Mouse (Mus musculus): Measurements from ENCODE around the gene Srp72.
A peak's percentile ranks its signal among the peaks of the same experiment; 100 is the strongest.

Gene Srp72

GRCm38 (mm10) chr5:76974554-76975285 lies at the start of gene Srp72:
Gene Srp72, plus strand, starts transcription at chr5:76974683.
- DNase-seq (ENCODE audit: low spot score): peak; percentile 89

DNA sequence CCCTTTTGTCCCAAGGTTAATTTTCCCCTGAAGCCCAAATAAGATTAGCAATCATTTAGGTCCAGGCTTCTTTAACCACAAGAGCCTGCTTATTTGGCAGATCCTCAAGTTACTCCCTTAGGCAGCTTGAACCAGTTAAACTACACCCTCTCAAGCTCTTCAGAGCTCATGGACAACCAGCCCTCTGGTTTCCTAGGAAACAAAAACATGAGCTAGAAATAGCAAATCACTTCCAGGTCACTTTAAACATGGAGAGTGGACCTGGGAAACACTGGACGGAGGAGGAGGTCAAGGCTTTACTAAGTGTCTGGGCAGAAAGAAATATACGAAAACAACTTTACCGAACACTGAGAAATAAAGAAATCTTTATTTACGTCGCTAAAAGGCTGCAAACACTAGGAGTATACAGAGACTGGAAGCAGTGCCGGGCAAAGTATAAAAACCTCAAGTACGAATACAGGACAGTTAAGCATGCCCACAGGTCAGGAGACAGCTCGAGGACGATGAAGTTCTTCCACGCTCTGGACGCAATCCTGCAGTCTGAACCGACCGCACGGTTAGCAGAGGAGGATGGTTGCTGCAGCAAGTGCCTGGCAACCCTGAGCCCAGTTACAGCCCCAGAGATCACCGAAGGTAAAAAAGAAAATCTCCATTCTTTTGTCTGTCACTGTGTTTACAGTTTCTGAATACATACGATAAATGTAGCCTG lies 46.2 kb upstream of the Srp72 start:
- peak; percentile 36 for DNase-seq (ENCODE audit: low spot score)

GRCm38 (mm10) chr5:76929180-76929877 lies 45.2 kb upstream of the Srp72 start:
- DNase-seq (ENCODE audit: low spot score): peak; percentile 32

DNA sequence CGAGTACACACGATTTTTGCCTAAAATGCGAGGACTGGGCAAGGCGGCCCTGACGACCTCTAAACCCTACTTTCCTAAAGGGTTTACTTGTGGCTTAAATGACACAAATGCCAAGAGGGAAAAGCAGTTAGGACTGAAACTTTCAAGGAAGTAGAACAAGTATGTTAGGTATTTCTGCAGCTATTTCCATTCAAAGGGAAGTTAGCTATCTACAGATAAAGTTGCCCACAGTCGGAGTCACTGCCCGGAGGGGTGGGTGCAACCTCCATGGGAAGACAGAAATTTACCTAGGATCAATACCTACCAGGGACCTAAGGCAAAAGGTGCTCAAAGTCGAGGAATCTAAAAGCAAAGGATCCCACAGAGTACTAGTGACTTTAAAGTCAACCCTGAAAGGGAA lies 34.8 kb upstream of the Srp72 start:
- no peak for DNase-seq (ENCODE audit: low spot score)

DNA sequence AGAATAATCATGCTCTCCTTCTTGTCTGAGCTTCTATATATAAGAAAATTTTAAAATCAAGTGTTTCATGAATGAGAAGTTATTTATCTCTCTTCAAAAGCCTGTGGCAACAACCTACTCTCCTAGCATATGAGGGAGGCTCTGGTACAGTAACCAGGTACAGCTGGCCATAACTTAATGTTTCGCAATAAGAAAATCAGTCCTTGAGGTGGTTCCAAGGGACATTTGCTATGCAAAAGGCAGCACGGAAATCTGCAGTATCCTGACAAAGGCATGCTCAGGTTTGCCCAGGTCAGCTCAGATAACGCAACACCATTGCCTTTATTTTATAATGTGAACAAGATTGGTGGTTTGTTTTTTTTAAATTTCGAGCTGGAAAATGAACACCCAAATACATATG lies 32.5 kb upstream of the Srp72 start:
- no peak for DNase-seq (ENCODE audit: low spot score)

- DNase-seq (ENCODE audit: low spot score): no peak
Observed at GRCm38 (mm10) chr5:76942505-76942904, 32.0 kb upstream of the Srp72 start.

DNA sequence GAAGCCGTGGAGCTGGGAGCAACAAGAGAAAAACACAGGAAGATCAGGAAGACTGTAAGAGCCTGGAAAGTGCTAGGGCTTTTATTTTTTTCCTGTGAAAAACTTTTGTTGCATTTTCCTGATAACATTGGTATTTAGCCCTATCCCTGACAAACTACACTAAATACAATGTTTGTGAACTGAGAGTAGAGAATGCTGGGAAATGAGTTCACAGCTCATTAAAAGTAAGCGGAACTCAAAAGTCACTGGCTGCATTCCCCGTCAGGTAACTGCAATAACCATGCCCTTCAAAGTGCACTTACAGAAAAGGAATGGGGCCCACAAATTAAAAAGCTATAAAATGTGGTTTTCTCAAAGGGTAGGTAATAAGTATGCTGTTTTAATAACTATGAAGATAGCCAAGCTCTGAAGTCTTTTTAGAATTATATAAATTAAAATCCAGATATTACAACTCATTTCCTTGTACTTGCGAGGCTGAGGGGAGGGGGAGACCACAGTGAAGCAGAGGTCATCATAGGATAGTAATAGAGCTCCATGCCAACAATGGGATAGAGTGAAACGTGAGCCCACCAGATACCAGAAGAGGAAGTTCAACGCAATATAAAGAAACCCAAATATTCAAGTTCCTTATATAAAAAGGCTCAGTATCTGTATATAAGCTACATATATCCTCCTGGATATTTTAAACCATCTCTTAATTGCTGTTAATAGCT lies 29.4 kb upstream of the Srp72 start:
- DNase-seq (ENCODE audit: low spot score): no peak

GRCm38 (mm10) chr5:76945678-76946033 lies 28.8 kb upstream of the Srp72 start:
- DNase-seq (ENCODE audit: low spot score): no peak

DNA sequence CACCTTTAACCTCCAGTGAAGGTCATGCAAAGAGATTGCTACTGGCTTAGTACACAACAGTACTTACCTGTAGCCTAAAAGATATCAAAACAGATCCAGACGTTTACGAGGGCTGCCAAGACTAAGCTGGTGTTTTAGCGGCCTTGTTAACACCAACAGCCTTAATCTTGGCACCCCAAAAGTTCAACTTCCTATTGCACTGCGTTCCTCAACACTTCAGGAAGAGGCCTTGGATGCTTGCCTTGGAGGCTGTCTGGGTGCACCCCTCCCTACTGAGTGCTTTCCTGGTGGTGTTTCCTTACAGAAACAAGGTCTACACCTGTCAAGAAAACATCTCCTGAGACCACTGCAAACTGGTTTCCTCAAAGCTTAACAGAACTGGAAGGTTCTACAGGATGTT lies 27.3 kb upstream of the Srp72 start:
- no peak for DNase-seq (ENCODE audit: low spot score)

DNA sequence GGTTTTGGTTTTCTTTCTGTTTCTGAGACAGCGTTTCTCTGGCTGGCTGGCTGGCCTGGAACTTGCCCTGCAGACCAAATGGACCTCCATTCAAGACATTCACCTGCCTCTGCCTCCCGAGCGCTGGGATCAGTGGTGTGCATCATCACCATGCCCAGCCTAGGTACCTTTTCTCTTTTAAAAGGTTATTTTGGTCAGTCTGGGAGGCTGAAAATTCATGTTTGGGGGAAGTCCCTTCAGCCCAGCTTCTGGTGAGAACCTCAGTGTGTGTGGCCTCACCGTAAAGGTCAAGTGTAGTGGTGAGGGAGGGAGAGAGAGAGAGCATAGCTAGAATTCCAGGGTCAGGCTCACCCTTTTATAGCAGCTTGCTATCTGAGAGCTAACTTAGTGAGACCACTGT lies 26.7 kb upstream of the Srp72 start:
- no peak for DNase-seq (ENCODE audit: low spot score)

DNA sequence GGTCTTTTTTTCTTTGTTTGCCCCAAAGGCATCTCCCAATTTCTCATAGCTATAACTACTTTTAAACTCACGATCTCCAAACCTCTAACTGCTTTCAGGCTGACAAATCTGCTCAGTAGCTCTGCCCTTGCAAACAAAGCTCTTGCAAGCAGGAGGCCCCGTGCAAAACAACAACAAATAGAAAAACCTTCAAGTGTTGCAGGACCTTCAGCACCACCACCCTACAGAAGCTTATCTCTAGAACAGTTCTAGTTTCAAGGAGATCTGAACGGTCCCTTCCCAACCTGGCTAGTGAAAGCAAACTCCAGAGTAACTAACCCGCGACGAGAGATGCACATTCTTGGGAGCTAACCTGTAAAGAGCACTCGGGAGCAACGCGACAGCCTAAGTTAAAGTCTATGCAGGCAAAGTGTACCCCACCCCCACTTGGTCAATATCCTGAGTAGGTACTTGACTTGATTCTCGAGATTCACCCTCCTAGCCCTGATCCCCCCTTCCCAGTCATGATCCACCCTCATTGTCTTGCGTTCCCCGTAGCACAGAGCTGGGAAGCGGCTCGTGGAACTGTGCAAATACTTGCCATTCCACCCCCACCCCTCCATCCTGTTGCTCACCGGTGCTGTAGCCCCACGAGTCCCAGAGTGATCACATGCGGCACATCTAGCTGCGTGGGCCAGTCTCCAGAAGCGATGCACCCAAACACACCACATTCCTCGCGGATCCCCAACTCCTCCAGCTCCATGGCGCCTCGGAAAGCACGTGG lies 24.0 kb upstream of the Srp72 start:
- DNase-seq (ENCODE audit: low spot score): peak; percentile 66

DNA sequence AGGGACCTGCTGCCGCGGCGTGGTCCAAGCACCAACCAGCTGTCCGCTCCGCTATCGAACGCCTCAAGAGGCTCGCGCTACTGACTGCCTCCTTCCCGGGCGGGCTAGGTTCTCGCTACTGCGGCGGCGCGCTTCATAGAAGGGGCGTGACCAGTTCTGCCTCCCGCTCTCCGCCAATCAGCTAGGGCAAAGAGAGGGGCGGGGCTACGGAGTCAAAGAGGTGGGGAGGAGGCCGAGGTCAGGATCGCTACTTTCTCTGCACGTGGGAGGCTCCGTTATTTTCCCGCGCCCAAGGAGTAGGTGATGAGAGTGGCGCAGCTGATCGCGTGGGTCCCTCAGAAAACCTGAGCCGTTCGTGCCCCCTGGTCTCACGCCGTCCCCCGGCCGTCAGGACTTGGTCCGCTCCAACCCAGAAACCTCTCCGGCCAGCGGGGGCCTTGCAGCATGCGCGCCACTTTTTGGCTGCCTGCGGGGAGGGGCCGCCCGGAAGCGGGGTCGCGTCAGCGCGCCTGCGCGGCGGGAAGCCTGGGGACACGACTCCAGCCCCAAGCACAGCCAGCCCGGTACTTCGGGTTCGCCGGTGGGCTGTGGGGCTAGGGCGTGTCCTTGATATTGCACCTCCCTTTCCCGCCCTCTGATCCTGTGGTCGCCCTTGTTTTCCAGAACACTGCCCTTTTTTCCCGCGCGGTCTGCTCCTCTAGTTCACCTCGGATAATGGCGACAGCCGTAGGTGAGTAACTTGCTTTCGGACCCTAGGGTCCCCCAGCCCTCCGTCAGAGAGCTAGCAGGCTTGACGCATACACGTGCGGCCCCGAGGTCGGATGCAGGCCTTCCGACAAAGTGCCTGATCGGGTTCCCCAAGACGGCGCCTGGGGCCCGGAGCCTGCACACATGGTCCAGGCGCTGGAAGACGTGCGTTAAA lies 23.1 kb upstream of the Srp72 start, which contains the start of the genes Paics and Ppat:
Gene Paics, plus strand, starts transcription at position 202 of the 922 bp plus-strand sequence.
Gene Ppat, minus strand, starts transcription at position 473 of the 922 bp plus-strand sequence.
- peak; percentile 99 for DNase-seq (ENCODE audit: low spot score)

GRCm38 (mm10) chr5:76952112-76953040 lies 22.1 kb upstream of the Srp72 start:
- peak; percentile 44 for DNase-seq (ENCODE audit: low spot score)

GRCm38 (mm10) chr5:76953794-76954193 lies 20.7 kb upstream of the Srp72 start:
- DNase-seq (ENCODE audit: low spot score): no peak

GRCm38 (mm10) chr5:76954271-76954900 lies 20.1 kb upstream of the Srp72 start:
- no peak for DNase-seq (ENCODE audit: low spot score)

DNA sequence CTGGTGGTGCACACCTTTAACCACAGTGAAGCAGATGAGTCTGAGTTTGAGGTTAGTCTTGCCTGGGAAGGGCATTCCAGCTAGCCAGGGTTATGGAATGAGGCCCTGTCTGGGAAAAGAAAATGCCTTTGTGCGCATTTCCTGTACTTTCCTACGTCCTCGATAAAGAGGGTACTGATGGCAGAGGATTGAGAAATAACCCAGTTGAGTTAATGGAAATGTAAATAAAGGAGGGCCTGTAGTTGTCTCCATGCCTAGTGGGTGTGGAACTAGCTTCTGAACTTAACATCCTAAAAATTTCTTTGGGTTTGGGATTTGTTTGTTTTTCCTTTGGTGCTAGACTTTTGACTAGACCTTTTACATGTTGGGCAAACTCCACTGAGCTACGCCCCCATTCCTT lies 19.0 kb upstream of the Srp72 start:
- no peak for DNase-seq (ENCODE audit: low spot score)

DNA sequence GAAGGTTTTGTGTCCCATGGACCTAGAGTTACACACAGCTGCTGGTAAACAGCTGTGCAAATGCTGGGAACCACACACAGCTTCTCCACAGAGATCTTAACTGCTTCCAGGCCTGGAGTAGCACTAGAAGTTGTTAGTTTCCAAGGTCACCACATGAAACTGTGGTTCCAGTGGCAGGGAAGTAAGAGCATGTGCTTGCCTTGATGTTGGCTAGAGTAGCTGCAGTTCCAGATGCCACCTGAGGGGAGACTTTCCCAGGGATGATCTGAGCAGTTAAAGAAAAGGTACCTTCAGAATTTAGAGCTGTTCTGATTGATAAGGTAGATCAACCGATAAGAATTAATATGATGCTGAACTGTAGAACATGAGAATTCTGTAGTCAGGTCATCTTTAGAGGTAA lies 16.5 kb upstream of the Srp72 start:
- peak; percentile 17 for DNase-seq (ENCODE audit: low spot score)

DNA sequence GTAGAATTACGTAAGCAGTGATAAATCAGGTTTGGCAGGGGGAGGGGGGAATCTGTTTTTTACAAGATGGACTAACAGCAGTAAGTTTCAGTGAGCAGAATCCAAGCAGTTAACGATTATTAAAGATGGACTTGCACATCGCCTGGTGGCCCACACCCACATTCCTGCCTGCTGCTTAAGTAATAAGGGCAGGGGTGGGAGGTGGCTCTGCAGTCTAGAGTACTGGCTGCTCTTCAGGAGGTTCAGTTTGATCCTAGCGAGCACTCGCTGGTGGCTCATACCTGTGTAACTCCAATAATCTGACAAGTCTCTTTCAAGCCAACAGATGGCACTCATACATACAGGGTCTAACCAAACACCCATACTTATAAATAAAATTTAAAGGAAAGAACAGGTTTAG lies 14.9 kb upstream of the Srp72 start:
- no peak for DNase-seq (ENCODE audit: low spot score)

DNA sequence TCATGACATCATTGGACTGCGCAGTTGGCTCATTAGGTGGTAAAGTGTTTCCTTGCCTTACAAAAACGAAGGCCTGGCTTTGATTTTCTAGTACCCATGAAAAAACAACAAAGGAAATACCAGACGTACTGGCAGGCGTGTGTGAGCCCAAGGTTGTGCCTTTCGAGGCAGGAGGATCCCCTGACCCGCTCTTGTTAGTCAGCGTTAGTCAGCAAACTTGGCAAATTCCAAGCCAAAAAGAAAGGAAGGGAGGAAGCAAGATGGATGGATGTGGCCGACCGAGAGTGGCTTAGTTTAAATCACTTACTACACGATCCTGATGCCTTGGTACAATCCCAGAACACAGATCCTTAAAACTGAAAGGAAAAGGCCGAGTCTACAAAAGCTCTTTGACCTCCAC lies 11.9 kb upstream of the Srp72 start:
- DNase-seq (ENCODE audit: low spot score): no peak

Data from embryo, embryonic 10.5 days (tissue).